Mouse (Mus musculus): ENCODE data around the gene Apbb2. TPM values are rescaled to one million over a fixed set of nuclear protein-coding genes. Genes with fewer than 3 reads are reported as not detected.

Gene Apbb2
- polyA plus RNA-seq, 1 experiment, result 47.9 TPM

- no peak for DNase-seq (ENCODE audit: low read depth)
- TF ChIP-seq POLR2A (IDR thresholded peaks at IDR 0.05; ENCODE audit: borderline replicate concordance, extremely low read depth, insufficient read depth, insufficient read length, poor library complexity, severe bottlenecking), result no peak
- no peak for TF ChIP-seq CTCF (IDR thresholded peaks at IDR 0.05; ENCODE audit: borderline replicate concordance, extremely low read depth, insufficient read depth, insufficient read length)
Observed at GRCm38 (mm10) chr5:66498140-66498539, 120.4 kb downstream of the Apbb2 start.

- TF ChIP-seq CTCF (IDR thresholded peaks at IDR 0.05; ENCODE audit: borderline replicate concordance, extremely low read depth, insufficient read depth, insufficient read length) (no peak), POLR2A (IDR thresholded peaks at IDR 0.05; ENCODE audit: borderline replicate concordance, extremely low read depth, insufficient read depth, insufficient read length, poor library complexity, severe bottlenecking) (no peak)
- DNase-seq (ENCODE audit: low read depth), result no peak
Observed at GRCm38 (mm10) chr5:66497479-66498087, 121.0 kb downstream of the Apbb2 start.

GRCm38 (mm10) chr5:66496881-66497360 is 121.7 kb downstream of the Apbb2 start:
- TF ChIP-seq POLR2A (IDR thresholded peaks at IDR 0.05; ENCODE audit: borderline replicate concordance, extremely low read depth, insufficient read depth, insufficient read length, poor library complexity, severe bottlenecking) (no peak), CTCF (IDR thresholded peaks at IDR 0.05; ENCODE audit: borderline replicate concordance, extremely low read depth, insufficient read depth, insufficient read length) (no peak)
- DNase-seq (ENCODE audit: low read depth), result no peak

- DNase-seq (ENCODE audit: low read depth), result no peak
- TF ChIP-seq POLR2A (IDR thresholded peaks at IDR 0.05; ENCODE audit: borderline replicate concordance, extremely low read depth, insufficient read depth, insufficient read length, poor library complexity, severe bottlenecking), result no peak
- TF ChIP-seq CTCF (IDR thresholded peaks at IDR 0.05; ENCODE audit: borderline replicate concordance, extremely low read depth, insufficient read depth, insufficient read length), result no peak
Observed at GRCm38 (mm10) chr5:66494651-66495050, 123.9 kb downstream of the Apbb2 start.

- no peak for TF ChIP-seq CTCF (IDR thresholded peaks at IDR 0.05; ENCODE audit: borderline replicate concordance, extremely low read depth, insufficient read depth, insufficient read length)
- TF ChIP-seq POLR2A (IDR thresholded peaks at IDR 0.05; ENCODE audit: borderline replicate concordance, extremely low read depth, insufficient read depth, insufficient read length, poor library complexity, severe bottlenecking), result no peak
- peak; percentile 56 for DNase-seq (ENCODE audit: low read depth)
Observed at GRCm38 (mm10) chr5:66492563-66492960, 126.0 kb downstream of the Apbb2 start.

- DNase-seq (ENCODE audit: low read depth), result peak; percentile 63
Observed at GRCm38 (mm10) chr5:66491907-66492562, 126.5 kb downstream of the Apbb2 start.

GRCm38 (mm10) chr5:66486028-66486427 is 132.6 kb downstream of the Apbb2 start:
- TF ChIP-seq CTCF (IDR thresholded peaks at IDR 0.05; ENCODE audit: borderline replicate concordance, extremely low read depth, insufficient read depth, insufficient read length) (no peak), POLR2A (IDR thresholded peaks at IDR 0.05; ENCODE audit: borderline replicate concordance, extremely low read depth, insufficient read depth, insufficient read length, poor library complexity, severe bottlenecking) (no peak)
- peak; percentile 40 for DNase-seq (ENCODE audit: low read depth)

More at GRCm38 (mm10) chr5:66491907-66492562, 126.5 kb downstream of the Apbb2 start:
- TF ChIP-seq CTCF (IDR thresholded peaks at IDR 0.05; ENCODE audit: borderline replicate concordance, extremely low read depth, insufficient read depth, insufficient read length), result 0 out of 2 replicates have a peak, but pooled peaks have one; percentile 1
- TF ChIP-seq POLR2A (IDR thresholded peaks at IDR 0.05; ENCODE audit: borderline replicate concordance, extremely low read depth, insufficient read depth, insufficient read length, poor library complexity, severe bottlenecking), result no peak

GRCm38 (mm10) chr5:66476266-66476665 is 142.3 kb downstream of the Apbb2 start:
- DNase-seq (ENCODE audit: low read depth), result no peak
- TF ChIP-seq CTCF (IDR thresholded peaks at IDR 0.05; ENCODE audit: borderline replicate concordance, extremely low read depth, insufficient read depth, insufficient read length), result no peak
- TF ChIP-seq POLR2A (IDR thresholded peaks at IDR 0.05; ENCODE audit: borderline replicate concordance, extremely low read depth, insufficient read depth, insufficient read length, poor library complexity, severe bottlenecking), result no peak

- no peak for TF ChIP-seq POLR2A (IDR thresholded peaks at IDR 0.05; ENCODE audit: borderline replicate concordance, extremely low read depth, insufficient read depth, insufficient read length, poor library complexity, severe bottlenecking)
- no peak for TF ChIP-seq CTCF (IDR thresholded peaks at IDR 0.05; ENCODE audit: borderline replicate concordance, extremely low read depth, insufficient read depth, insufficient read length)
- DNase-seq (ENCODE audit: low read depth), result no peak
Observed at GRCm38 (mm10) chr5:66475824-66476223, 142.8 kb downstream of the Apbb2 start.

- no peak for TF ChIP-seq CTCF (IDR thresholded peaks at IDR 0.05; ENCODE audit: borderline replicate concordance, extremely low read depth, insufficient read depth, insufficient read length)
- no peak for TF ChIP-seq POLR2A (IDR thresholded peaks at IDR 0.05; ENCODE audit: borderline replicate concordance, extremely low read depth, insufficient read depth, insufficient read length, poor library complexity, severe bottlenecking)
- DNase-seq (ENCODE audit: low read depth), result peak; percentile 36
Observed at GRCm38 (mm10) chr5:66474153-66474552, 144.4 kb downstream of the Apbb2 start.

- TF ChIP-seq POLR2A (IDR thresholded peaks at IDR 0.05; ENCODE audit: borderline replicate concordance, extremely low read depth, insufficient read depth, insufficient read length, poor library complexity, severe bottlenecking) (no peak), CTCF (IDR thresholded peaks at IDR 0.05; ENCODE audit: borderline replicate concordance, extremely low read depth, insufficient read depth, insufficient read length) (no peak)
- DNase-seq (ENCODE audit: low read depth), result peak; percentile 85
Observed at GRCm38 (mm10) chr5:66473599-66473998, 145.0 kb downstream of the Apbb2 start.
